Mouse (Mus musculus): ENCODE data around the gene Cyp2d9.

GRCm38 (mm10) chr15:82435011-82435410, 1.8 kb downstream of the Cyp2d9 start:
- TF ChIP-seq CTCF (IDR thresholded peaks at IDR 0.05; ENCODE audit: extremely low read depth, insufficient read depth, insufficient read length, insufficient replicate concordance), result no peak
- TF ChIP-seq POLR2A (IDR thresholded peaks at IDR 0.05; ENCODE audit: low read depth, low read length), result no peak
